Mouse (Mus musculus) neutrophil, adult 83 days (primary cell): ENCODE data around the gene Ccnb1. TPM values are rescaled to one million over a fixed set of nuclear protein-coding genes. Genes with fewer than 3 reads are reported as not detected.

Experiments
- total RNA-seq, 2 experiments: library from RNA; stranded (reverse); gene quantifications; one replicate each; pipeline ENCODE4 v1.2.4; 2023

Ccnb1 gene
- 10 to 100 TPM; 76.9 to 88.0 TPM for total RNA-seq

GRCm38 (mm10) chr13:100786414-100786867 is at the start of gene Ccnb1:
Gene Ccnb1 (minus strand): TSS chr13:100786570.

GRCm38 (mm10) chr13:100832741-100833639 is 46.6 kb upstream of the Ccnb1 start, which contains the start of gene Slc30a5:
Gene Slc30a5 (minus strand): TSS chr13:100833427.

GRCm38 (mm10) chr13:100775252-100776055 is 10.9 kb downstream of the Ccnb1 start, which contains the start of gene Cenph:
Gene Cenph (minus strand): TSS chr13:100775899.

GRCm38 (mm10) chr13:100744036-100744744 is 42.2 kb downstream of the Ccnb1 start, which contains the start of gene Mrps36:
Gene Mrps36 (minus strand): TSS chr13:100744659.

GRCm38 (mm10) chr13:100730861-100731176 is 55.6 kb downstream of the Ccnb1 start, which contains the start of gene Cdk7:
Gene Cdk7 (minus strand): TSS chr13:100730939.

Other genes starting within 250 kb of the Ccnb1 start
- gene Ocln, start 233.9 kb downstream of the Ccnb1 start, total RNA-seq: not detected
- gene Marveld2, start 169.6 kb downstream of the Ccnb1 start, total RNA-seq: under 1 TPM; 0.31 to 0.37 TPM
- gene Ak6, start 135.6 kb downstream of the Ccnb1 start, total RNA-seq: 10 to 100 TPM; 62.0 to 70.0 TPM
- gene Rad17, start 135.5 kb downstream of the Ccnb1 start, total RNA-seq: 10 to 100 TPM; 19.9 to 20.1 TPM
- gene Taf9, start 135.0 kb downstream of the Ccnb1 start, total RNA-seq: 10 to 100 TPM; 10.7 to 13.8 TPM
- gene Ccdc125, start 116.9 kb downstream of the Ccnb1 start, total RNA-seq: 10 to 100 TPM; 51.3 to 51.4 TPM
- gene Cdk7, start 55.6 kb downstream of the Ccnb1 start, total RNA-seq: 10 to 100 TPM; 16.9 to 19.4 TPM
- 10 to 100 TPM; 18.9 to 25.2 TPM for gene Mrps36, start 41.9 kb downstream of the Ccnb1 start, total RNA-seq
- 10 to 100 TPM; 15.2 to 18.3 TPM for gene Cenph, start 10.7 kb downstream of the Ccnb1 start, total RNA-seq
- 10 to 100 TPM; 25.6 to 27.0 TPM for gene Slc30a5, start 46.9 kb upstream of the Ccnb1 start, total RNA-seq